Mouse (Mus musculus) kidney, adult 9 months (tissue): ENCODE results near the gene Ficd.

Experiments
- DNase-seq: peaks from one replicate; pipeline ENCODE4 v3.0.0; 2022

The Ficd gene

DNA sequence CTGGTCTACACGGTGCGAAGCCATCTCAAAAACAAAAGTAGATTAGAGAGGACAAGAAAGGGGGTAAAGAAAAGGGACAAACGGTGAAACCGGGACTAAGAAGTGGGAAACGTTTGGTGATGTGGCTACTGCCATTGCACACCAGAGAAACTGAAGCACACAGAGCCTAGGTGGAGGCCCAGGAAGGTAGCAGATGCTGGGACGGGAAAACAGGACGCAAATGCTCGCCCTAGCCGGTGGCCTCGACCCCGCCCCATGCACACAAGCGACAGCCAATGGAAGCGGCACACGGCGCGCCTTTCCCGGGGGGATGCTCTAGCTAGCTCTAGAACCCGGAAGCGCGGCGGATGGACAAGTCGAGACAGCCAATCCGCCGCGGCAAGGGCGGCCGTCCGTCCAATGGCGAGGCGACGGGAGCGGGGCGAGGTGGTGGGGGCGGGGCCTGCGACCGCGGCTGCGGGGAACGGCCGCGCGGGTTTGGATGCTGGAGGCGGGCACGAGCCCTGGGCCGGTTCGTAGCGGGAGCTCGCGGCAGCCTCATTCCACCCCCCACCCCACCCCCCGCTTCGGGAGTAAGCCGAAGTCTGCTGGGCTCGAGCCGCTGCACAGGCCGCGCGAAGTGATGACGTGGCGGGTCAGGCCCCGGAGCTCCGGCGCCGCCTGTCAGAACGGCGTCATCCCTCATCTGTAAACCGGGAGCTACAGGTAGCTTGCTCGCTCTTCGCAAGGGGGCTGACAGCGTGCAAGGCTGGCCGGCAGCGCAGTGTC is at the start of gene Ficd:
TSS of gene Ficd (plus strand) at position 459 of the 768 bp plus-strand sequence.
- DNase-seq = peak; percentile 92

DNA sequence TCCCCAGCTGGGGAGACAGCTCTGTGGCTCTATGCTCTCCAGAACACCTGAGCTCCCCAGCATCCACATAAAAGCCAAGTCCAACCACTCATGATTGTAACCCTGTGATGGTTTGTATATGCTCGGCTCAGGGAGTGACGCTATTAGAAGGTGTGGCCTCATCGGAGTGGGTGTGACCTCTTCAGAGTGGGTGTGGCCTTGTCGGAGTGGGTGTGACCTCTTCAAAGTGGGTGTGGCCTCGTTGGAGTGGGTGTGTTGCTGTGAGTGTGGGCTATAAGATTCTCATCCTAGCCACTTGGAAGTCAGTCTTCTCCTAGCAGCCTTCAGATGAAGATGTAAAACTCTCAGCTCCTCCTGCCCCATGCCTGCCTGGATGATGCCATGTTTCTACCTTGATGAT is 48.1 kb upstream of the Ficd start:
- no peak for DNase-seq

DNA sequence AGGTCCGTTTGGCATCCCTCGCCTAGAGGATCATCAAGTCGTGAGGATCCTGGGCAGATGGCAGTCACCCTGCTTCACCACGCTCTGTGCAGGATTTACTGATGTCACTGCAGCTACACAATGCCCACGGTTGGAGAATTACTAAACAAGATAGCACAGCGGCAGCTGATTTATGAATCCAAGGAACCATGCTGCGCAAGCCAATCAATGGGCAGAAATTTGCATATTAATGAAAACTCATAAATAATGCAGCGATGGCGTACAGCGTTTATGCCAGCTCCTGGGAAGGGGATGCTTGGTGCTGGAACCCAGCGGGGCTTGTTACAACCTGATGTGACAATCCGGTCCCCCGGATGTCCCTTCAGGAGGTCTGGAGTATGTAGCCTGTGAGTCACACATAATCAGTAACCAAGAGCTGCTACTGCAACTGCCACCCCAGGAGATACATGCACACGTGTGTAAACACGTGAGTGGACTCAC is 45.5 kb upstream of the Ficd start:
- no peak for DNase-seq

- DNase-seq = no peak
Observed at GRCm38 (mm10) chr5:113690866-113691265, 44.7 kb upstream of the Ficd start.

DNA sequence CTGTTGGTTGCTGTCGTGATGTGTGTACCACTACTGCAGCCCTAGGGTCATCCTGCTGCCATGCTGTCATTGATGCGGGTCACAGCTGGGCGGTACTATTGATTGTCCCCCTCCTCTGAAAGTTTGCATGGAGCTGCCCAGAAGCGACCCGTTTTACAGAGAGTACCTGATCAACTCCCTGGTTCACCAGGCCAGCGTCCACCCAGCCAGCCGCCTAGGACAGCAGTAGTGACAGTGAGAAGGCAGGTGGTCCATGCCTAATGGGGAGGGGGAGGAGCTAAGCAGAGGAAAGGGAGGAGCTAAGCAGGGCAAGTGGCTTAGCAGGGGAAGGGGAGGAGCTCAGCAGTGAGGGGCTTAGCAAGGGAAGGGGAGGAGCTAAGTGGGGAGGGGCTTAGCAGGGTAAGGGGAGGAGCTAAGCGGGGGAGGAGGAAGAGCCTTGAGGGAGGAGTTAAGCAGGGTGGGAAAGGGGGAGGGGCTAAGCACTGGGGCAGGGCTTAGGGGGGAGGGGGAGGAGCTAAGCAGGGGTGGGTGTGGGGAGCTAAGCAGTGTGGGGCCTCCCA is 42.3 kb upstream of the Ficd start:
- no peak for DNase-seq

- DNase-seq = no peak
Observed at GRCm38 (mm10) chr5:113694000-113694399, 41.6 kb upstream of the Ficd start.

DNA sequence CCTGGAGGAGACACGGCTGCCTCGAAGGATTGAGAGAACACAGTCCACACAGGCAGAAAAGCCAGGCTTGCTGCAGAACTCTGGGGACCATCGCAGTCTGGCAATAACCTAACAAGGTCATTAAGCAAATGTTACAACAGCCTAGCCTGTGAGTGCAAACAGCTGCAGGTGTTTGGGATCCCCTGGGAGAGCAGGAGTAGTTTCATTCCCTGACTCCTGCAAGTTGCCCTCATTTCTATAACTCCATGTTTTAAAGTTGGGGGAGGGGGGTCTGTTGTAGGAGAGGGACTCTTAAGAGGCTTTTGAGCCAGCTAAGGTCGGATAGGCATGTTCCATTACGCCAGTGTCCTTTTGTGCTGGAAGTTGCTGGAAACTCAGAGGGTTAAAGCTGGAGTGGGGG is 41.2 kb upstream of the Ficd start:
- DNase-seq = no peak

GRCm38 (mm10) chr5:113700388-113701023 is 35.1 kb upstream of the Ficd start:
- no peak for DNase-seq

GRCm38 (mm10) chr5:113703803-113704585 is 31.6 kb upstream of the Ficd start:
- peak; percentile 23 for DNase-seq

DNA sequence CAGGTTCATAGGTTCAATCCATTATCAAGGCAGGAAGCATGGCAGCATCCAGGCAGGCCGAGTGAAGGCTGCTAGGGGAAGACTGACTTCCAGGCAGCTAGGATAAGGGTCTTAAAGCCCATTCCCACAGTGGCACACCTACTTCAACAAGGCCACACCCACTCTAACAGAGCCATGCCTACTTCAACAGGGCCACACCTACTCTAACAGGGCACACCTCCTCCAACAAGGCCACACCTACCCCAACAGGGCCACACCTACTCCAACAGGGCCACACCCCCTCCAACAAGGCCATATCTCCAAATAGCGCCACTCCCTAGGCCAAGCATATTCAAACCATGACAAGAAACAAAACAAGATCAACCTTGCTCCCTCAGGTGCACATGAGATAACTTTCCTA is 22.7 kb upstream of the Ficd start:
- DNase-seq = no peak

GRCm38 (mm10) chr5:113716581-113717388 is 18.8 kb upstream of the Ficd start:
- no peak for DNase-seq

GRCm38 (mm10) chr5:113719221-113719661 is 16.4 kb upstream of the Ficd start:
- no peak for DNase-seq

DNA sequence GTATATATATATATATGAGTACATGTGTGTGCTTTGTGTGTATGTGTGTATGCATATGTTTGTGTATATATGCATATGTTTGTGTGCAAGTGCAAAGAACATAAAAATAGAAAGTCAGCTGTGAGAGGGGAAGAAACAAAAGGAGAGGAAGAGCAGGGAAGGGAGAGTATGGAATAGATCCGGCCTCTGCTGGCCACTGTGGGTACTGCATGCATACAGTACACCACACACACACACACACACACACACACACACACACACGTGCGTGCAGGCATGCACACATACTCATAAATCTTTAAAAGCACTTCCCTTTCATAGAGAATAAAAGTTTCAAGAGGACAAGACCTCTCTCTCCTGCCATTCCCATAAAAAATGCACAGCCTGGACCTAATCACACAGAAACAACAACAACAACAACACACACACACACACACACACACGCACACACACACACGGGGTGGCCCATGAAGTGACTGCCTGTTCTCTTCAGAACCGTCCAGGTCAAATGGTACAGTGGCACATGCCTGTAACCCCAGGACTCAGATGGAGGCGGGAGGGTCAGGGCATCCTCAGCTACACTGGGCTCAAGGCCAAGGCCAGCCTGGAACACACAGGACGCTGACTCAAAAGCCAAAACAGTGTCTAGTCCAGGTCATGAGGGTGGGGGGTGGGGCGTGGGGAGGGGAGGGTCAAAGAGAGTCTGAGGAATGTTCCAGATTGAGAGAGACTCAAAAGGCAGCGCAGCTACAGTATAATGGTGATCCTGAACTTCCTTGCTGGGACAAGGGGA is 13.2 kb upstream of the Ficd start:
- no peak for DNase-seq

DNA sequence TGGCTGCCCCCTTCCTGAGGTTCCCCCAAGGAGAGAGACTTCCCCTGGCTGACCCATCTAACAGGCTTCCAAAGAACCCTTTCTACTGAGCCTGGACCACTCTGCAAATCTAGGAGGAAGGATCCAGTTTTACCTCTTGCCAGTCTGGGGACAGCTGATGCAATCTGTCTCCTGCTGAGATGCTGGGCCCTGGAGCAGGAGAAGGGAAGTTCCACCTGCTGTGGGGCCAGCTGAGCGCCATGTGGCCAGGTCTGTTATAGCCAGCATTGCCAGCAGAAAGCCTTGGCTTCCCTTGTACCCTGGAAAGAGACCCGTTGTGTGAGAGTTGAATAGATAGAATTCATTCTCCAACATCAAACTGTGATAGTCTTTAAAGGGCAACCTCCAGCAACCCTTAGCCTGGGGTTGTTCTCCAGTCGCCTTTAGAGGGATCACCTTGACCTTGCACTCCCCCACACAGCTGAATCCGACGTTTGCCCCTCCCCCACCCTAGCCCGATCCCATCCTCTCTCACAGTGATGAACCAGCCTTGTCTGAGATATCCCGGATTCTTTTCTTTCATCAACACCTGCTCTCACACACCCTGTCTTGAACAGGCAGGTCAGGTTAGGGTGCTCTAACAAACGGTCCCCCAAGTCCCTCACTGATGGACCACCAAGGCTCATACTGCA is 11.9 kb upstream of the Ficd start:
- DNase-seq = no peak

DNA sequence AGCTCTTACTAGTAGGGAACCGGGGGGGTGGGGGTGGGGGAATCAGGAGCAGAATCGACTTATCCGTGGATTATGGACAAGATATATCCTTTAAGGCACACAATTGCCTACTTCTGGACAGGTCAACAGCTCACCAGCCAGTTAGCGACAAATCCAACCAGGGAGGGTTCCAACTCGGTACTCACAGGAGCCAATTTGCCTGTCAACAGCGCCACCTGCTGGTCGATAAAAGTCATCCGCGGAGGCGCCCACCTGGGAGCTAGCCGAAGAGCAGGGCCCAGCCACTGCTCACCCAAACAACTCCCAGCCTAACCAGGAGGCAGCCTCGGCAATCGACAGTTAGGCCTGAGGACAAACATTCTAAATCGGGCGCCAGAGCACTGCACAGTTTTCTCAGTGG is 11.2 kb upstream of the Ficd start, which contains the start of gene 1700069L16Rik:
TSS of gene 1700069L16Rik (minus strand) at position 327 of the 400 bp plus-strand sequence.
- peak; percentile 76 for DNase-seq

DNA sequence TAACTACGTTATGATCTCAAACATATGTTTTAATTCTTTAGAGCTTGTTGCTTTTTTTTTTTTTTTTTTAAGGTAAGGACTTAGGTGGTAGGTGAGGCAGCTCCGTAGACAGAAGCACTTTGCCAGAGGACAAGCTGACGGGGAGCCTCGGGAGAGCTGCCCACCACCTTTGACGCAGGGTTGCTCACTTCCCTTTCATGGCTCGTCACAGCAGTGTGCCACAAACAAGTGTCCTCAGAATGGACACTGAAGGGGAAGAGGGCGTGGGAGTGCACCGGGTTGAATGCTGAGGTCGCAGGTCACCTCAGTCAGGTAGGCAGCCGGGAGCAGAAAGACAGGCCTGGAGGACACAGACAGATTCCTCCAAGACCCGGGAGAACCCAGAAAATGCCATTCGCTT is 10.2 kb upstream of the Ficd start:
- no peak for DNase-seq

DNA sequence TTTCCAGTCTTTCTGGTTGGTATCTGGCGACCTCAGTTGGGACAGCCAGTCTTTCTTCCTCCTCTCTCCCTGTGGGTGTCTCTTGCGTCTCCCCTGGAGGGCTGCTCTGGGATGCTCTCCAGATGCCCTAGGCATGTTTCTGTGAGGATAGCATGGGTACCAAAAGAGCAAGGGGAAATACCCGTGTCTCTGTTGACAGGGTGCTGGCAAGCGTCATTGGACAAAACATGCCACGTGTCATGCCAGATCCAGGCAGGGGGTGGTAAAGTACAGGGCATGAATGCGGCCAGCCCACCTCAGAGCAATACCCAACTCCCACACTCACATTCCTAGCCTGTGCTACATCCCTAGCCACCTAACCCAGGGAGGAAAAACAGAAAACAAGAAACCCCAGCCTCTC is 9.0 kb upstream of the Ficd start:
- DNase-seq = no peak

DNA sequence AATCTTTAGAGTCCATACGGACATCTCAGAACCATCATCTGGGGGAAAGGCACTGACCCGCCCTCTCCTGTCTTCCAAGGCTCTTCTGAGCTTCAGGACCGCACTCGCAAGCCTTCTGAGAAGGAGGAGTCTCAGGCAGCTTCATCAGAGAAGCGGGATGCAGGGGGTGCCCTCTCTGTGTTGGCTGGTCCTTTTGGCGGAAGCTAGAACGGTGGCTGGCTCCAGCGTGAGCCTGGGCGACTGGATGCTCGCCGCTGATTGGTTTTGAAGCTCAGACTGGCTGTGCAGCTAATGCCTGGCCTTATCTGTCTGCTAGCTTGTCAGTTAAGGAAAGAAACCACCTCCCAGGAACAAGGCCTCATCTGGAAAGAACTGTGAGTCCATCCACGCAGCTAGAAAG is 8.4 kb upstream of the Ficd start:
- no peak for DNase-seq

- DNase-seq = no peak
Observed at GRCm38 (mm10) chr5:113728011-113728410, 7.6 kb upstream of the Ficd start.

- DNase-seq = no peak
Observed at GRCm38 (mm10) chr5:113728691-113729090, 6.9 kb upstream of the Ficd start.

DNA sequence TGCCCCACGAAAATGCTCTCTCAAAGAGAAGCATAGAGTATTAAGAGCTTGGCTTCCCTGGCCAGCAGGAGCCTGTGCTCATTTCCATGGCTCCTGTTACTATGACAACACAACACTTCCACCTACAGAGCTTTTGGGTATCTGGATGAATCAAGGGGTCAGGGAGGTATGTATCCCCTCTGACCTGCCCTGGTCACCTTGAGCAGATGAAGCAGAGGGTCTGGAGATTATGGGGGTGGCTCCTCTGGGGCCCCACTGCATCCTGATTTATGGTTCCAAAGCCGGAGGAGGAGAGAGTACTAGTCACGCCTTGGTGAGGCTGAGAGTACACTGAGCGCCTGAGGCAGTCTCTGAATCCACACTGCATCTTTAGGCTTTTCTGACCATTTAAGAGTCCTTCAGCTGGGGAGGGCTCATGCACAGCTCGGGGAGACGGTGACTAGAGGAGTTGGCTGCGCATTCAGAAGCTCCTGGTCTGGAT is 4.9 kb upstream of the Ficd start:
- no peak for DNase-seq
